Mouse (Mus musculus): ENCODE data around the gene H2al1e.
"Not testable (repeated sequence)": the region's sequence is repeated elsewhere in the genome, so short reads cannot be mapped to it uniquely, and the experiment has no call there.

DNA sequence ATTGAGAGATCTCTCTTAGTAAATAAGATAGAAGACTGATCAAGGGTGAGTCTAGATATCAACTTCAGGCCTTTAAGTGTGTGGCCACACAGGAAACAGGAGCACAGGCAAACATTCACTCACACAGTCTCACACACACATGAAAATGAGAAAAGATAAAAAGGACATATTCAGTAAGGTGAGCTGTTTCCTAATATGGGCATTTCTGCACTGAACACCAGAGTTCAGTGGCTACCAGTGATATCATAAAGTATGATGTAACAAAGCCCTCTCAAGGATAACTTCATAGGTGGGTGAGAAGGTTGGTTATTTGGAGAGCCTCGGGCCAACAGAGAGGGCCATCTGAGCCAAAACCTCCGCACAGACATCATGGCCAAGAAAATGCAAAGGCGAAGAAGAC is 6.2 kb downstream of the H2al1e start, which contains the start of gene H2al1g:
- not testable (repeated sequence) for TF ChIP-seq CTCF (IDR thresholded peaks at IDR 0.05; ENCODE audit: borderline replicate concordance, extremely low read depth, insufficient read depth, insufficient read length); POLR2A (IDR thresholded peaks at IDR 0.05; ENCODE audit: borderline replicate concordance, extremely low read depth, insufficient read depth, insufficient read length, poor library complexity, severe bottlenecking)

Measured in brain, embryonic 14.5 days (tissue).